ENCODE assay signal across 13 mouse cellular contexts in genomic region chr14:31186656-31187055, GRCm38 (mm10). TPM values are rescaled to one million over a fixed set of nuclear protein-coding genes. Genes with fewer than 3 reads are reported as not detected.
DNase-seq lines count a peak whose midpoint lies in the region; ATAC-seq and TF ChIP-seq lines count a peak whose summit lies in the region.
"Had no signal": no experiment of that assay in that cellular context is flagged by ENCODE, and none has a peak within 500 bp of the region (broad histone marks: within the 10 kb centered on the region; RNA-seq: fewer than 3 reads in every experiment).

No protein-coding gene starts in this region.

- no peaks in the 10 kb centered on the region for H3K4me1 ChIP-seq in kidney, embryonic 14.5 days (ENCODE audit: control insufficient read depth, insufficient read depth, low read length)
- H3K4me1 ChIP-seq in bone marrow macrophage, adult 2 months (ENCODE audit: control insufficient read depth, insufficient read depth, low read length): peaks cover 90% of the 10 kb centered on the region
- H3K4me1 ChIP-seq in embryonic facial prominence, embryonic 10.5 days: no peaks in the 10 kb centered on the region
- H3K4me1 ChIP-seq: hindbrain, embryonic 10.5 days had no signal

- H3K4me3 ChIP-seq in kidney, embryonic 14.5 days (ENCODE audit: low read length): no peak overlapping the region
- H3K4me3 ChIP-seq in bone marrow macrophage, adult 2 months (ENCODE audit: insufficient read depth, low read length): no peak overlapping the region
- no peak overlapping the region for H3K4me3 ChIP-seq in embryonic facial prominence, embryonic 10.5 days
- H3K4me3 ChIP-seq: hindbrain, embryonic 10.5 days; liver, embryonic 13.5 days; midbrain, embryonic 10.5 days; neural tube, embryonic 12.5 days had no signal

- peak; percentile 77 for DNase-seq in kidney, adult 18-20 months
- peak; percentile 82 to 84 for DNase-seq in kidney, adult 8-10 months
- peak; percentile 61 for DNase-seq in lung, postnatal 25 days (ENCODE audit: low spot score)
- no peak for DNase-seq in frontal cortex, adult 2 months (ENCODE audit: extremely low spot score in 1 of 2, low spot score in 1 of 2)
- no peak for DNase-seq in embryonic facial prominence, embryonic 10.5 days (ENCODE audit: low spot score)
- DNase-seq: liver, embryonic 13.5 days; thymus, adult 18-20 months had no signal

- ATAC-seq in kidney, embryonic 14.5 days (ENCODE audit: low FRiP score, low TSS enrichment): no peak

- H3K4me2 ChIP-seq in kidney, embryonic 14.5 days (replicated peaks; ENCODE audit: low read depth, low read length): no peak overlapping the region
- H3K4me2 ChIP-seq: liver, embryonic 13.5 days; neural tube, embryonic 12.5 days had no signal

- H3K36me3 ChIP-seq in kidney, embryonic 14.5 days (ENCODE audit: control insufficient read depth, insufficient read depth, low read length): peaks cover 100% of the 10 kb centered on the region
- peaks cover 100% of the 10 kb centered on the region for H3K36me3 ChIP-seq in embryonic facial prominence, embryonic 10.5 days (replicated peaks)

- TF ChIP-seq CTCF in bone marrow macrophage, adult 2 months (IDR thresholded peaks at IDR 0.05; ENCODE audit: low read depth, low read length): no peak

- no peak overlapping the region for H3K27ac ChIP-seq in kidney, embryonic 14.5 days (ENCODE audit: low read depth, low read length)
- peak overlapping the region; percentile 98 for H3K27ac ChIP-seq in bone marrow macrophage, adult 2 months (ENCODE audit: insufficient read depth, low read depth, low read length)
- no peak overlapping the region for H3K27ac ChIP-seq in embryonic facial prominence, embryonic 10.5 days (replicated peaks)
- H3K27ac ChIP-seq: hindbrain, embryonic 10.5 days; liver, embryonic 13.5 days; midbrain, embryonic 10.5 days; neural tube, embryonic 12.5 days had no signal

- H3K9ac ChIP-seq in kidney, embryonic 14.5 days (ENCODE audit: low read depth, low read length): no peak overlapping the region
- H3K9ac ChIP-seq: liver, embryonic 13.5 days; neural tube, embryonic 12.5 days had no signal

- H3K9me3 ChIP-seq in kidney, embryonic 14.5 days (ENCODE audit: control insufficient read depth, low read length): no peaks in the 10 kb centered on the region
- no peaks in the 10 kb centered on the region for H3K9me3 ChIP-seq in embryonic facial prominence, embryonic 10.5 days
- H3K9me3 ChIP-seq: hindbrain, embryonic 10.5 days; liver, embryonic 13.5 days; midbrain, embryonic 10.5 days; neural tube, embryonic 12.5 days had no signal

- WGBS in kidney, embryonic 14.5 days: 81% methylated on average over 4 of the region's 4 CpGs
- 92% methylated on average over 4 of the region's 4 CpGs for WGBS in embryonic facial prominence, embryonic 10.5 days

- no peaks in the 10 kb centered on the region for H3K27me3 ChIP-seq in kidney, embryonic 14.5 days (ENCODE audit: control insufficient read depth, insufficient read depth, low read length)
- no peaks in the 10 kb centered on the region for H3K27me3 ChIP-seq in embryonic facial prominence, embryonic 10.5 days (replicated peaks; ENCODE audit: low read depth, poor library complexity, severe bottlenecking)
- H3K27me3 ChIP-seq: CH12.LX; liver, embryonic 13.5 days; neural tube, embryonic 12.5 days had no signal

- TF ChIP-seq POLR2A in bone marrow macrophage, adult 2 months (IDR thresholded peaks at IDR 0.05; ENCODE audit: borderline replicate concordance, low read depth, low read length): no peak

RNA-seq across cellular contexts. Expression of gene Stab1, which starts 18.2 kb away (rescaled TPM):
- polyA plus RNA-seq in kidney, embryonic 14.5 days (2014; fragmentation: Nextera tagmentation; extraction: Ambion mirVana): 39.8 and 41.1 TPM in 2 replicates
- polyA plus RNA-seq in bone marrow macrophage, adult 2 months (2012; ENCODE audit: insufficient read depth, insufficient read length, missing spikeins): 1,445 and 1,606 TPM in 2 replicates
- 15.5 and 19.1 TPM in 2 replicates for polyA plus RNA-seq in frontal cortex, adult 2 months (2012; rRNA removed)
- polyA plus RNA-seq in embryonic facial prominence, embryonic 10.5 days (2016; fragmentation: Nextera tagmentation; extraction: Ambion mirVana): 21.0 and 22.3 TPM in 2 replicates

RNA-seq across cellular contexts. Expression of gene Tnnc1, which starts 21.5 kb away (rescaled TPM):
- 3.0 and 3.9 TPM in 2 replicates for polyA plus RNA-seq in kidney, embryonic 14.5 days (2014; fragmentation: Nextera tagmentation; extraction: Ambion mirVana)
- 4.0 and 4.1 TPM in 2 replicates for polyA plus RNA-seq in bone marrow macrophage, adult 2 months (2012; ENCODE audit: insufficient read depth, insufficient read length, missing spikeins)
- 51.3 and 55.5 TPM in 2 replicates for polyA plus RNA-seq in frontal cortex, adult 2 months (2012; rRNA removed)
- 3.0 and 6.2 TPM in 2 replicates for polyA plus RNA-seq in embryonic facial prominence, embryonic 10.5 days (2016; fragmentation: Nextera tagmentation; extraction: Ambion mirVana)

RNA-seq across cellular contexts. Expression of gene Nisch, which starts 30.1 kb away (rescaled TPM):
- 259 and 375 TPM in 2 replicates for polyA plus RNA-seq in kidney, embryonic 14.5 days (2014; fragmentation: Nextera tagmentation; extraction: Ambion mirVana)
- 366 and 398 TPM in 2 replicates for polyA plus RNA-seq in bone marrow macrophage, adult 2 months (2012; ENCODE audit: insufficient read depth, insufficient read length, missing spikeins)
- polyA plus RNA-seq in frontal cortex, adult 2 months (2012; rRNA removed): 343 and 370 TPM in 2 replicates
- polyA plus RNA-seq in embryonic facial prominence, embryonic 10.5 days (2016; fragmentation: Nextera tagmentation; extraction: Ambion mirVana): 476 and 493 TPM in 2 replicates

RNA-seq across cellular contexts. Expression of gene Sema3g, which starts 31.0 kb away (rescaled TPM):
- polyA plus RNA-seq in kidney, embryonic 14.5 days (2014; fragmentation: Nextera tagmentation; extraction: Ambion mirVana): 0.56 and 0.64 TPM in 2 replicates
- polyA plus RNA-seq in bone marrow macrophage, adult 2 months (2012; ENCODE audit: insufficient read depth, insufficient read length, missing spikeins): not detected in 2 replicates
- polyA plus RNA-seq in frontal cortex, adult 2 months (2012; rRNA removed): 3.5 and 3.9 TPM in 2 replicates
- 0.76 and 0.79 TPM in 2 replicates for polyA plus RNA-seq in embryonic facial prominence, embryonic 10.5 days (2016; fragmentation: Nextera tagmentation; extraction: Ambion mirVana)

RNA-seq across cellular contexts. Expression of gene Nt5dc2, which starts 55.8 kb away (rescaled TPM):
- polyA plus RNA-seq in kidney, embryonic 14.5 days (2014; fragmentation: Nextera tagmentation; extraction: Ambion mirVana): 377 and 517 TPM in 2 replicates
- 135 and 136 TPM in 2 replicates for polyA plus RNA-seq in bone marrow macrophage, adult 2 months (2012; ENCODE audit: insufficient read depth, insufficient read length, missing spikeins)
- polyA plus RNA-seq in frontal cortex, adult 2 months (2012; rRNA removed): 20.2 and 21.4 TPM in 2 replicates
- polyA plus RNA-seq in embryonic facial prominence, embryonic 10.5 days (2016; fragmentation: Nextera tagmentation; extraction: Ambion mirVana): 589 and 605 TPM in 2 replicates

Comparison
In these comparisons a context has a peak if more than half of its experiments do, and no peak if none do; other contexts are left out.
1. DNase-seq: peak in kidney, adult 18-20 months (single experiment), kidney, adult 8-10 months (2 of 2) and lung, postnatal 25 days (single experiment); none in frontal cortex, adult 2 months (0 of 2) and embryonic facial prominence, embryonic 10.5 days (single experiment).
2. RNA of gene Stab1, which starts 18.2 kb away (polyA plus RNA-seq): 1,445 to 1,606 TPM in bone marrow macrophage, adult 2 months; 39.8 to 41.1 TPM in kidney, embryonic 14.5 days, 21.0 to 22.3 TPM in embryonic facial prominence, embryonic 10.5 days and 15.5 to 19.1 TPM in frontal cortex, adult 2 months; every median in the first group is over 10 times any median in the second.